In the genomic region with DNA sequence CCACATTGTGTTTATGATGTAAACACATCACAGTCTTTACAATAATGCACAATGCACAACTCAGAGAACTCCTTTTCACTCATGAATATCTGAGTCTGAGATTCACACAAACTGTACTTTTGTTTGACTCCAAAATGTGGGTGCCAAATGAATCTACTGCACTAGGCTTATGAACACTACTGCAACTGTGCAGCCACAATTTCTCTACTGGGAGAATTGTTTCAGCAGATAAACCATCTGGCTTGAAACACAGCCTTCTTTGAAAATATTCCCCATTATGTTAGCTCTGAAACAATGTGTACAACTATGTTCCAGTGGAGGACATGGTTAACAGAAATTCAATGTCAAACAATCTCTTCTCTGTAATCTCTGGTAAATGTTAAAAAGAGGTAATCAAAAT, we compare ENCODE assay signal across 31 mouse cellular contexts.
A peak's percentile ranks its signal among the peaks of the same experiment; 100 is the strongest.
DNase-seq lines count a peak whose midpoint lies in the region; ATAC-seq and TF ChIP-seq lines count a peak whose summit lies in the region.
"Had no signal": no experiment of that assay in that cellular context is flagged by ENCODE, and none has a peak within 500 bp of the region (broad histone marks: within the 10 kb centered on the region; RNA-seq: fewer than 3 reads in every experiment).

No protein-coding gene starts in this region.

- TF ChIP-seq POLR2A in heart, adult 2 months (IDR thresholded peaks at IDR 0.05; ENCODE audit: insufficient read depth, low read depth, low read length) = no peak

- ATAC-seq in midbrain, embryonic 16.5 days = no peak
- ATAC-seq: forebrain, embryonic 14.5 days; hindbrain, postnatal 0 days; inflammation-experienced regulatory T-cells, adult 6 months; Patski had no signal

- H3K27ac ChIP-seq in heart, adult 2 months = peak overlapping the region; percentile 69; the same call in 1 of the 2 replicates
- H3K27ac ChIP-seq in midbrain, embryonic 16.5 days (ENCODE audit: low read length) = no peak overlapping the region
- H3K27ac ChIP-seq: embryonic facial prominence, embryonic 12.5 days; embryonic facial prominence, embryonic 15.5 days; heart, embryonic 15.5 days; hindbrain, embryonic 14.5 days; hindbrain, postnatal 0 days had no signal

- intact Hi-C loops in heart, adult 2 months (cut with DNase I) = loop anchor here (5.0 kb wide), 1 partner anchor 167 kb away; a partner anchor contains a TSS

- no peak overlapping the region for H3K4me3 ChIP-seq in heart, adult 2 months
- no peak overlapping the region for H3K4me3 ChIP-seq in midbrain, embryonic 16.5 days (ENCODE audit: low read depth, low read length)
- H3K4me3 ChIP-seq: embryonic facial prominence, embryonic 12.5 days; embryonic facial prominence, embryonic 15.5 days; gastrocnemius, adult 2 months; heart, embryonic 15.5 days had no signal

- no peaks in the 10 kb centered on the region; the same call in 1 of the 2 replicates for H3K36me3 ChIP-seq in heart, adult 2 months (ENCODE audit: control insufficient read depth, insufficient read depth, low read length)
- H3K36me3 ChIP-seq in midbrain, embryonic 16.5 days (ENCODE audit: control insufficient read depth, insufficient read depth, low read length) = no peaks in the 10 kb centered on the region
- H3K36me3 ChIP-seq: embryonic facial prominence, embryonic 12.5 days; embryonic facial prominence, embryonic 15.5 days; G1E; heart, embryonic 15.5 days had no signal

- H3K4me2 ChIP-seq in midbrain, embryonic 16.5 days (ENCODE audit: low read length) = no peak overlapping the region
- H3K4me2 ChIP-seq: embryonic facial prominence, embryonic 12.5 days; embryonic facial prominence, embryonic 15.5 days; heart, embryonic 11.5 days; heart, embryonic 15.5 days; hindbrain, embryonic 14.5 days had no signal

- no peaks in the 10 kb centered on the region for H3K9me3 ChIP-seq in midbrain, embryonic 16.5 days (replicated peaks; ENCODE audit: control insufficient read depth, low read length, poor library complexity, severe bottlenecking)
- H3K9me3 ChIP-seq: embryonic facial prominence, embryonic 12.5 days; embryonic facial prominence, embryonic 15.5 days; G1E; heart, embryonic 15.5 days had no signal

- no peaks in the 10 kb centered on the region for H3K79me2 ChIP-seq in heart, adult 2 months (replicated peaks; ENCODE audit: control insufficient read depth, insufficient read depth, low read length)

- TF ChIP-seq EP300 in heart, adult 2 months (IDR thresholded peaks at IDR 0.05; ENCODE audit: insufficient read depth, low read depth, low read length) = no peak

- no peak for TF ChIP-seq CTCF in heart, adult 2 months (IDR thresholded peaks at IDR 0.05)

- peaks cover 3% of the 10 kb centered on the region for H3K4me1 ChIP-seq in heart, adult 2 months (ENCODE audit: control insufficient read depth, insufficient read depth, low read length)
- no peaks in the 10 kb centered on the region for H3K4me1 ChIP-seq in midbrain, embryonic 16.5 days (ENCODE audit: control insufficient read depth, insufficient read depth, low read length)
- H3K4me1 ChIP-seq: embryonic facial prominence, embryonic 12.5 days; embryonic facial prominence, embryonic 15.5 days; heart, embryonic 15.5 days had no signal

- DNase-seq in heart, adult 2 months = no peak
- no peak for DNase-seq in heart, adult 8-10 months (ENCODE audit: low spot score)
- DNase-seq in layer of hippocampus, adult 18-20 months (ENCODE audit: low spot score in 2 of 2) = peak; percentile 26 to 81
- no peak for DNase-seq in layer of hippocampus, postnatal 10 days (ENCODE audit: low spot score in 2 of 2)
- peak; percentile 83 for DNase-seq in brain, adult 2 months (ENCODE audit: low read depth, low spot score)
- DNase-seq in layer of hippocampus, adult 9-10 months (ENCODE audit: low spot score) = peak; percentile 64
- no peak for DNase-seq in kidney, postnatal 36 days
- DNase-seq: adrenal gland, postnatal 10 days; adrenal gland, postnatal 36 days; B cell, adult 2 months; cerebellum, adult 11 months; cerebellum, adult 2 months; cerebellum, adult 9-11 months; cerebellum, postnatal 25 days; gastrocnemius, adult 2 months; gastrocnemius, postnatal 14 days; heart, adult 18-20 months; heart, postnatal 14 days; heart, postnatal 4 days had no signal

- no peaks in the 10 kb centered on the region for H3K27me3 ChIP-seq in heart, adult 2 months (ENCODE audit: control insufficient read depth, insufficient read depth, low read length)
- no peaks in the 10 kb centered on the region for H3K27me3 ChIP-seq in midbrain, embryonic 16.5 days (ENCODE audit: control insufficient read depth, insufficient read depth, low read depth, low read length)
- H3K27me3 ChIP-seq: CH12.LX; embryonic facial prominence, embryonic 12.5 days; embryonic facial prominence, embryonic 15.5 days; heart, embryonic 15.5 days; Patski had no signal

- H3K9ac ChIP-seq in heart, adult 2 months (ENCODE audit: low read depth, low read length) = no peak overlapping the region
- no peak overlapping the region for H3K9ac ChIP-seq in midbrain, embryonic 16.5 days (ENCODE audit: low read depth, low read length)
- H3K9ac ChIP-seq: embryonic facial prominence, embryonic 12.5 days; embryonic facial prominence, embryonic 15.5 days; heart, embryonic 15.5 days; hindbrain, embryonic 14.5 days had no signal

Comparison
In these comparisons a context has a peak if more than half of its experiments do, and no peak if none do; other contexts are left out.
1. DNase-seq: peak in layer of hippocampus, adult 18-20 months (2 of 2), brain, adult 2 months (single experiment) and layer of hippocampus, adult 9-10 months (single experiment); none in heart, adult 2 months (0 of 2), heart, adult 8-10 months (single experiment), layer of hippocampus, postnatal 10 days (0 of 2) and kidney, postnatal 36 days (0 of 2).